Mouse (Mus musculus): ENCODE data around the gene Mgat5b. TPM values are rescaled to one million over a fixed set of nuclear protein-coding genes. Genes with fewer than 3 reads are reported as not detected.
A peak's percentile ranks its signal among the peaks of the same experiment; 100 is the strongest.

The Mgat5b gene
- polyA plus RNA-seq, 1 experiment from 2014 or later = 0.55 TPM

DNA sequence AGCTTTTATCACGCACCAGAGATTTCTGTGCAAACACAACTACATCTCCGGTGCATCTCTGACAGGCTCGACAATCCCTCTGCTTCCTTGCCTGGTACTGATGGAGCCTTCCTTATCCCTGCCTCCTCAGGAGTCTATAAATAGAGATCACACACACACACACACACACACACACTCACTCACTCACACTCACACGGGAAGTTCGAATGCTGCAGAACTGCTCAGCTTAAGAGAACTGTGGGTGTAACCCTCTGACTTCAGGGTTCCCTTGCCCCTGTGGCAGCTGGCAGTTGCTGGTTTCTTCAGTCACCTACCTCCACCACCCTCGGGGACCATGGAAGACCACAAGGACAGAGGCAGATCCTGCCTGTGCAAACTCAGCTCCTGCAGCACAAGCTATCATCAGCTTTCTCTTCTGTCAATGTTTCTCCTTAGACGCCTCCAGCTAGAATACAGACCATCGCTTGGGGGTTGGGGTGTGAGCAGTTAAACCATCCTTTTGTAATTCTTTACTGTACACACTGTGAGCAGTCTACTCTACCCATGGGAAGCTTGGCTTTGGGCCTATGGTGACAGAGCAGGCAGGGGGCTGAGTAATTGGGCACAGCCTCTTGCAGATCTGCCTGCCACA lies 111.9 kb downstream of the Mgat5b start:
- DNase-seq (ENCODE audit: low spot score) = peak; percentile 54

GRCm38 (mm10) chr11:117031249-117031648 lies 112.6 kb downstream of the Mgat5b start:
- DNase-seq (ENCODE audit: low spot score) = no peak

GRCm38 (mm10) chr11:117035661-117036336 lies 117.1 kb downstream of the Mgat5b start:
- no peak for DNase-seq (ENCODE audit: low spot score)

Other genes starting within 250 kb of the Mgat5b start
- gene St6galnac1, start 143.4 kb upstream of the Mgat5b start, polyA plus RNA-seq (2015; fragmentation: Nextera tagmentation; extraction: Ambion mirVana) = not detected in 2 replicates
- gene Mxra7, start 90.8 kb upstream of the Mgat5b start, polyA plus RNA-seq (2015; fragmentation: Nextera tagmentation; extraction: Ambion mirVana) = 4.8 and 5.0 TPM in 2 replicates
- 139 and 143 TPM in 2 replicates for gene Mettl23, start 75.6 kb upstream of the Mgat5b start, polyA plus RNA-seq (2015; fragmentation: Nextera tagmentation; extraction: Ambion mirVana)
- gene Jmjd6, start 75.4 kb upstream of the Mgat5b start, polyA plus RNA-seq (2015; fragmentation: Nextera tagmentation; extraction: Ambion mirVana) = 58.6 and 62.2 TPM in 2 replicates
- 32.6 and 35.3 TPM in 2 replicates for gene Mfsd11, start 66.4 kb upstream of the Mgat5b start, polyA plus RNA-seq (2015; fragmentation: Nextera tagmentation; extraction: Ambion mirVana)
- gene Srsf2, start 65.8 kb upstream of the Mgat5b start, polyA plus RNA-seq (2015; fragmentation: Nextera tagmentation; extraction: Ambion mirVana) = 853 and 857 TPM in 2 replicates
- gene Sec14l1, start 196.3 kb downstream of the Mgat5b start, polyA plus RNA-seq (2015; fragmentation: Nextera tagmentation; extraction: Ambion mirVana) = 35.9 and 37.7 TPM in 2 replicates

Data from thymus, postnatal 0 days (tissue).